Mouse (Mus musculus) E14TG2a.4 (cell line): ENCODE results near the gene 2310011J03Rik.
A peak's percentile ranks its signal among the peaks of the same experiment; 100 is the strongest.

Experiments used
- H3K27me3 ChIP-seq: 2 replicates; pipeline ENCODE4 v1.6.1; 2014; ENCODE audit warnings: low read length, control low read depth; ENCODE audit not compliant: insufficient read depth
- H3K36me3 ChIP-seq: 2 replicates; pipeline ENCODE4 v1.6.1; 2014; ENCODE audit warnings: low read length, control low read depth; ENCODE audit not compliant: insufficient read depth
- H3K4me1 ChIP-seq: replicated peaks from 2 replicates; pipeline ENCODE4 v1.6.1; 2014; ENCODE audit warnings: low read depth, low read length, control low read depth
- H3K4me3 ChIP-seq: replicated peaks from 2 replicates; pipeline ENCODE4 v1.5.1; 2014; ENCODE audit warnings: mild to moderate bottlenecking, low read length
- H3K9me3 ChIP-seq: 2 replicates; pipeline ENCODE4 v1.6.1; 2014; ENCODE audit warnings: low read length, control low read depth
- CTCF ChIP-seq: conservative IDR thresholded peaks from 2 replicates; pipeline ENCODE4 v1.5.1; 2014; ENCODE audit warnings: low read length
- NANOG ChIP-seq: IDR thresholded peaks from 2 replicates; pipeline ENCODE4 v1.6.1; 2014; ENCODE audit warnings: borderline replicate concordance, low read length, mixed read lengths
- POU5F1 ChIP-seq: IDR thresholded peaks from 2 replicates; pipeline ENCODE4 v1.6.1; 2014; ENCODE audit warnings: low read length, borderline replicate concordance

The 2310011J03Rik gene

DNA sequence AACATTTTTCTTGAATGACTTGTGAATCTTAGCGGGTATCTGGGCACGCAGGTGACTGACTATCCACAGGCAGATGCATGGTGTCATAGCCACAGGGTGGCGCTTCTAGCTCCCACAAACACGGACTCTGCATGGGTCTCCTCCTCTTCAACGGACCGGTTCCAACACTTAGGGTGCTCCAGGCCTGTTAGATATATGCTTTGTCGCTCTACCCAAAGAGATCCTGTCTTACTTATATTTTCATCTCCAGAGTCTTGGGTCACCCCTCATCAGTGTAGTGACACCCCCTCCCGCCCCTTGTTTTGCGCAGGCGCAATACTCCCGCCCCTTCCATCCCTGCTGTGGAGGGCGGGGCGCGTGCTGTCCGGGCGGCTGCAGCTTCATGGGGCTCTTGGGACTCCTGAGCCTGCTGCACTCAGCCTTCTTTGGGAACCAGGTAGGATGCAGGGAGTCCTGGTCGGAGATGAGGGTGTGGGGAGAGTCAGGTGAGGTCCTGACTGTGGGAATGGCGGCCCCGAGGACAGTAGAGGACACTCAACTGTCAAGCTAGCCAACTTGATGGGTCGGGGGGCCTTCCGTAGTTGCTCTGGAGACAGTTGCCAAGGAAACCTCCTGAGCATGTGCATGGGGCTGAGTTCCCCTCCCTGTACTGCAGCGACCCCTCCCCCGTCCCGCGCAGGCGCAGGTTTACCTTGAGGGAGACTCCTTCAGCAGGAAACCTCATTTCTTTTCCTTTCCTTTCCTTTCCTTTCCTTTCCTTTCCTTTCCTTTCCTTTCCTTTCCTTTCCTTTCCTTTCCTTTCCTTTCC, 24.5 kb downstream of the 2310011J03Rik start, which contains the start of gene Apc2:
Apc2 (plus strand) TSS at position 360 of the 808 bp plus-strand sequence.
- Histone ChIP-seq H3K36me3 (peaks cover 26% of the 10 kb centered on the region), H3K4me3 (peak within 1 kb of the TSS; percentile 99), H3K27me3 (peaks cover 40% of the 10 kb centered on the region), H3K9me3 (no peaks in the 10 kb centered on the region), H3K4me1 (peaks cover 76% of the 10 kb centered on the region)
- TF ChIP-seq NANOG, result no peak
- no peak; the same call in 1 of the 2 replicates for TF ChIP-seq CTCF
- no peak for TF ChIP-seq POU5F1

DNA sequence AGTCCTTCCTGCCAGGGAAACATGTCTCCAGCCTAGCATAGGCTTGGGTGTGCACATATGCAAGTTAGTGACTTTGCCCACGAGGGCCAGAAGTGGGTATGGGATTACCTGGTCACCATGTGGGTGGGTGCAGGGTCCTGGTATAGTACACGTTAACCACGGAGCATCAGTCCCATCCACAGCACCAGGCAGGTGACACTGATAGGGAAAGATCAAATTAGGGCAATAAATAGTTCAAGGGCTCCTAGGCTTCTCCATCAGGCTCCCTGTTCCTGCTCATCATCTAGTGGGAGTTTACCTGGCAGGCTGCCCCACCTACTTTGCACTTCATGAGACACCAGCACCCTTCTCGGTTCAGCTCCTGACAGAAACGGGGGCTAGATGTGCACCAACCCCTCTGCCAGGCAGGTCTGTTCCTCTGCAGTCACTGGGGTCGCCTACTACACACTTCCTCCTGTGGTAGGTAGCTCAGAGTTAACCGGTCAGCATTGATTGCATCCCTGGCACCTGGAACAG, 25.5 kb downstream of the 2310011J03Rik start:
- TF ChIP-seq CTCF, result no peak
- no peak for TF ChIP-seq NANOG
- TF ChIP-seq POU5F1, result no peak
- Histone ChIP-seq H3K27me3 (peaks cover 31% of the 10 kb centered on the region), H3K36me3 (peaks cover 26% of the 10 kb centered on the region), H3K4me3 (peak overlapping the region; percentile 99), H3K4me1 (peaks cover 75% of the 10 kb centered on the region), H3K9me3 (no peaks in the 10 kb centered on the region)

DNA sequence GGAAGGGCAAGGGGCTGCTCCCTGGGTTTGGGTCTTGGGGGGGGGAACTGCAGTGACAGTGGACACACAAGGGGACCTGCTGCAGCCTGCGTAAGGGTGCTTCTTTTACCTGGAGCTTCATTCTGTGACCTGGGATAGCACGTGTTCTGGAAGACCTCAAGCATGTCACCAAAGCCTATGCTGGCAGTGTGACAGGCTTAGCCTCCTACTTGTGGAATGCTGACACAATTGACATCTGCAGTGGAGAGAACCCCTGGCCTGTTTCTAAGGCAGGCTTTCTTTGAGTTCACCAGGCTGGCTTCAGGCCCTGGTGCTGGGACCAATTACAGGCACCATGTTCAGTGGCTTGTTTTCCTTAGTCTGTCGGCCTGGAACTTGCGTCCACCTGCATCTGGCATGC, 26.0 kb downstream of the 2310011J03Rik start:
- peaks cover 70% of the 10 kb centered on the region for H3K4me1 ChIP-seq
- peak overlapping the region; percentile 99 for H3K4me3 ChIP-seq
- H3K36me3 ChIP-seq, result peaks cover 26% of the 10 kb centered on the region
- H3K27me3 ChIP-seq, result peaks cover 25% of the 10 kb centered on the region
- TF ChIP-seq NANOG (no peak), POU5F1 (no peak), CTCF (no peak)
- no peaks in the 10 kb centered on the region for H3K9me3 ChIP-seq

DNA sequence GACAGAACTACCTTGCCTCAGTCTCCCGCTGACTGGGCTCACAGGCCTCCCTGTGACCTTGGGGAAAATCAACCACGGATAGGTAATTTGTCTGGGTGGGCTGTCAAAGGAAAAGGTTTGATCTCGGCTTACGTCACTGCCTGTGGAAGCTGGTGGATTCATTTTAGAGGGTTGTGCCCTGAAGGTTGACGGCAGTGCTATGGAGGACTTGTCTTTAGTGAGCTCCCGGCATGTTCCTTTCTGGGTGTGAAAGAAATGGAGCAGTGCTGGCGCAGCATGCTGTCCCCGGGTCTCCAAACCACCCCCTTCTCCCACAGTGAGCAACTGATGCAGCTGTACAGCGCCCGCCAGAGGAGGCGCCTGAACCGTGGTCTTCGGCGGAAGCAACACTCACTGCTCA, 27.0 kb downstream of the 2310011J03Rik start:
- peaks cover 72% of the 10 kb centered on the region for H3K4me1 ChIP-seq

DNA sequence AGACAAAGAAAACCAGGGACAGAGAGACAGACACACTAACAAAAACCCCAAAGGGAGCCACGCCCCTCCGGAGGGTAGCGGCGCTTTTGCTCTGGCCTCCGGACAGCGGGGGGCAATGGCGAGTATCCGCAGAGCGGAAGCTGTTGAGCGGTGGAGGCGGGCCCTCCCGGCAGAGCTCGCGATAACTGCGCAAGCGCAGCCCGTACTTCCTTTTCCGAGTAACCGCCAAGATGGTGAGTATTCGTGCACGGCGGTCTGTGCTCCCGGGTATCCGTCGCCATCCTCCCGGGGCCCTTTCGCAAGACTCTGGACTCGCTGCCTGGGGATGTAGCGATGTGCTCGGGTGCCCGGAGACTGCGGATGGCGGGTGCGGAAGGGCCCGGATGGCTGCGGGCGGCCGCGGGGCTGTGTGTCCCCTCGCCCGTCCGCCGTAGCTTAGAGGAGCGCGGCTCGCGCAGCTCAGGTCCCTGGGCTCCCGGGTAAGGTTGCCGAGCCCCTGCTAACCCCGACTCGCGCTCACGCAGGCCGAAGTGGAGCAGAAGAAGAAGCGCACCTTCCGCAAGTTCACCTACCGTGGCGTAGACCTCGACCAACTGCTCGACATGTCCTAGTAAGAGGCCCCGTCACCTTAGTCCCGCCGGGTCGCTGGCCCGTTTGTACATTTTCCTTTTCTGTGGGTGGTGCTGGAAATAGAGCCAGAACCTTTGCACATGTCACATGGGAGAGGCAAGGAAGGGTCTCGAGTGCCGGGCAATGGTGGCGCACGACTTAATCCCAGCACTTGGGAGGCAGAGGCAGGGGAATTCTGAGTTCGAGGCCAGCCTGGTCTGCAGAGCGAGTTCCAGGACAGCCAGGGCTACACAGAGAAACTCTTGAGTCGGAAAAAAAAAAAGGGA, 27.8 kb downstream of the 2310011J03Rik start, which contains the start of gene Rps15:
Rps15 (plus strand) TSS at position 203 of the 896 bp plus-strand sequence.
- Histone ChIP-seq H3K4me1 (peaks cover 75% of the 10 kb centered on the region), H3K9me3 (no peaks in the 10 kb centered on the region), H3K36me3 (peaks cover 43% of the 10 kb centered on the region), H3K27me3 (peaks cover 7% of the 10 kb centered on the region), H3K4me3 (peak within 1 kb of the TSS; percentile 99)
- TF ChIP-seq CTCF (no peak), NANOG (no peak; the same call in 1 of the 2 replicates), POU5F1 (no peak)

More for the DNA sequence above, 27.0 kb downstream of the 2310011J03Rik start:
- Histone ChIP-seq H3K9me3 (no peaks in the 10 kb centered on the region), H3K27me3 (peaks cover 15% of the 10 kb centered on the region), H3K36me3 (peaks cover 36% of the 10 kb centered on the region), H3K4me3 (peak overlapping the region; percentile 99)
- TF ChIP-seq NANOG (no peak), POU5F1 (no peak), CTCF (no peak)

DNA sequence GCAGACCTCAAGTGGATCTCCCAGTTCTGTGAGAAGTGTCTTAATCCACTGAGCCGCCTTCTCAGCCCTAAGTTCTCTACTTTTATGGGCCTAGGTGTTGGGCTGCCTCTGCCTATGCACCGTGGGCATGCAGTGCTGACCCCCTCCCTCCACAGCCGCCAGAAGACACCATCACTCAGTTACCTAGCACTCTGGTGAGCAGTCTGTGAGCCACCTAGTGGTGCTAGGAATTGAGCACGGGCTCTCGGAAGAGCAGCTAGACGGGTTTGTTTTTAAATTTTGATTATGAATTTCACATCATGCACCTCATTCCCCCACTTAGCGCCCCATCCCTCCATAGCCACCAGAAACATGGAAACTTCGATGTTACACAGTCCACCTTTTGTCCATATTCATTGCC, 31.7 kb downstream of the 2310011J03Rik start:
- Histone ChIP-seq H3K27me3 (no peaks in the 10 kb centered on the region), H3K9me3 (no peaks in the 10 kb centered on the region)
- peak; percentile 26 for TF ChIP-seq CTCF
- TF ChIP-seq NANOG, result no peak
- TF ChIP-seq POU5F1, result no peak

DNA sequence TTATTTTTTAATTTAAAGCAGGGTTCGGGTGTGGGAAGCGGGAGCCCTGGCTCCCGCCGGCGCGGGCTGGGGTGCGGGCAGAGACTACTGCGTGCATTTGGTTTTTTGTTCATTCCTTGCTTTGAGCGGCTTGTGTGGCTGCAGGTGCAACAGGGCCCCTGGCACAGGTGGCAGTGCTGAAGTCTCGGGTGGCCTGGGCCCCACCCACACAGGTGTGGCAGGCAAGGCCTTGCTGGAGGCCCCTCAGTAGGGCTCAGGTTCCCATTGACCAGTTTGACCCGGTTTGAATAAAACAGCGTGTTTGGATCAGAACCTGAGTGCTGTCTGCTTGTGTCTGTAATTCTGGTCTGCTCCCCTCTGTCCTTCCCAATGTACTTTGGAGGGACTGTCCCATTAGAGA, 32.2 kb downstream of the 2310011J03Rik start:
- Histone ChIP-seq H3K4me3 (no peak overlapping the region), H3K27me3 (no peaks in the 10 kb centered on the region), H3K9me3 (no peaks in the 10 kb centered on the region), H3K4me1 (peaks cover 73% of the 10 kb centered on the region), H3K36me3 (peaks cover 65% of the 10 kb centered on the region)
- TF ChIP-seq POU5F1 (no peak), CTCF (no peak)

More for the DNA sequence above, 31.7 kb downstream of the 2310011J03Rik start:
- H3K4me3 ChIP-seq, result no peak overlapping the region
- H3K4me1 ChIP-seq, result peaks cover 70% of the 10 kb centered on the region
- H3K36me3 ChIP-seq, result peaks cover 65% of the 10 kb centered on the region
